Mouse (Mus musculus) stomach, embryonic 14.5 days (tissue): Measurements from ENCODE around the gene Leng8. TPM values are rescaled to one million over a fixed set of nuclear protein-coding genes. Genes with fewer than 3 reads are reported as not detected.

Experiments
- ATAC-seq: fragments of 200-750 bp; cut with Nextera tagmentation; 2 replicates; pipeline ENCODE4 v1.8.0; 2017; ENCODE audit warnings: low read depth, moderate TSS enrichment; ENCODE audit not compliant: insufficient number of reproducible peaks, insufficient read depth, low FRiP score
- H3K27ac ChIP-seq: fragments of 300-500 bp; sonication (generic); 2 replicates; pipeline ENCODE4 v1.5.1; 2014; ENCODE audit warnings: mild to moderate bottlenecking, low read length, moderate library complexity, mixed read lengths
- H3K27me3 ChIP-seq: fragments of 300-500 bp; sonication (generic); 2 replicates; pipeline ENCODE4 v1.6.1; 2014; ENCODE audit warnings: low read length, control low read depth, mixed read lengths; ENCODE audit not compliant: control insufficient read depth, insufficient read depth
- H3K36me3 ChIP-seq: fragments of 300-500 bp; sonication (generic); 2 replicates; pipeline ENCODE4 v1.6.1; 2014; ENCODE audit warnings: mild to moderate bottlenecking, control low read depth, low read length, moderate library complexity, mixed read lengths; ENCODE audit not compliant: control insufficient read depth, insufficient read depth
- H3K4me1 ChIP-seq: fragments of 300-500 bp; sonication (generic); 2 replicates; pipeline ENCODE4 v1.6.1; 2014; ENCODE audit warnings: low read length, control low read depth, mixed read lengths; ENCODE audit not compliant: control insufficient read depth, insufficient read depth
- H3K4me2 ChIP-seq: fragments of 300-500 bp; sonication (generic); replicated peaks from 2 replicates; pipeline ENCODE4 v1.6.1; 2014; ENCODE audit warnings: low read depth, low read length, control low read depth
- H3K4me3 ChIP-seq: fragments of 300-500 bp; sonication (generic); 2 replicates; pipeline ENCODE4 v1.5.1; 2014; ENCODE audit warnings: low read depth, low read length, control low read depth
- H3K9ac ChIP-seq: fragments of 300-500 bp; sonication (generic); replicated peaks from 2 replicates; pipeline ENCODE4 v1.6.1; 2014; ENCODE audit warnings: low read depth, mild to moderate bottlenecking, control low read depth, low read length, moderate library complexity, mixed read lengths
- H3K9me3 ChIP-seq: fragments of 300-500 bp; sonication (generic); 2 replicates; pipeline ENCODE4 v1.6.1; 2016; ENCODE audit warnings: low read depth, low read length, control low read depth; ENCODE audit not compliant: control insufficient read depth
- WGBS: fragments of 180-500 bp; shearing (Covaris S2); extraction: QIAGEN DNeasy Blood & Tissue Kit; methylation state at CpG from one replicate; pipeline ENCODE4 v1.1.7; 2014; 5-methylcytosine and 5-hydroxymethylcytosine counted together
- polyA plus RNA-seq: library from polyadenylated mRNA; unstranded; fragments of >200 nt; fragmentation: Nextera tagmentation; extraction: Ambion mirVana; gene quantifications from 2 replicates; pipeline ENCODE4 v1.2.1, GENCODE M21; 2014

The Leng8 gene
- polyA plus RNA-seq, 1 experiment from 2014 or later, result 58.7 TPM

GRCm38 (mm10) chr7:4131964-4132363 lies 4.9 kb upstream of the Leng8 start:
- Histone ChIP-seq H3K4me2 (no peak overlapping the region), H3K9ac (no peak overlapping the region), H3K36me3 (no peaks in the 10 kb centered on the region), H3K4me1 (peaks cover 3% of the 10 kb centered on the region; the same call in 1 of the 2 replicates), H3K27me3 (no peaks in the 10 kb centered on the region), H3K4me3 (no peak overlapping the region), H3K27ac (no peak overlapping the region), H3K9me3 (no peaks in the 10 kb centered on the region)
- ATAC-seq, result no peak
- WGBS, result 88% methylated on average over 8 of the region's 8 CpGs

- H3K27ac ChIP-seq, result no peak overlapping the region
- no peak overlapping the region for H3K4me3 ChIP-seq
- no peaks in the 10 kb centered on the region for H3K27me3 ChIP-seq
- no peaks in the 10 kb centered on the region for H3K36me3 ChIP-seq
- H3K9me3 ChIP-seq, result no peaks in the 10 kb centered on the region
- H3K4me2 ChIP-seq, result no peak overlapping the region
- no peak for ATAC-seq
- H3K4me1 ChIP-seq, result peaks cover 3% of the 10 kb centered on the region; the same call in 1 of the 2 replicates
- WGBS, result 95% methylated on average over 3 of the region's 3 CpGs
- no peak overlapping the region for H3K9ac ChIP-seq
Measured at GRCm38 (mm10) chr7:4132581-4132980, 4.3 kb upstream of the Leng8 start.

- Histone ChIP-seq H3K27ac (no peak overlapping the region), H3K36me3 (no peaks in the 10 kb centered on the region), H3K4me2 (no peak overlapping the region), H3K27me3 (no peaks in the 10 kb centered on the region), H3K4me1 (peaks cover 8% of the 10 kb centered on the region), H3K9me3 (no peaks in the 10 kb centered on the region), H3K9ac (no peak overlapping the region), H3K4me3 (no peak overlapping the region)
- no peak for ATAC-seq
- WGBS, result 78% methylated on average over 7 of the region's 7 CpGs
Measured at GRCm38 (mm10) chr7:4132998-4133397, 3.8 kb upstream of the Leng8 start.

- H3K9ac ChIP-seq, result no peak overlapping the region
- no peaks in the 10 kb centered on the region for H3K27me3 ChIP-seq
- H3K4me3 ChIP-seq, result no peak overlapping the region
- H3K36me3 ChIP-seq, result peaks cover 11% of the 10 kb centered on the region
- peaks cover 10% of the 10 kb centered on the region for H3K4me1 ChIP-seq
- 74% methylated on average over 5 of the region's 5 CpGs for WGBS
- no peak overlapping the region for H3K27ac ChIP-seq
- H3K9me3 ChIP-seq, result no peaks in the 10 kb centered on the region
- no peak for ATAC-seq
- H3K4me2 ChIP-seq, result no peak overlapping the region
Measured at GRCm38 (mm10) chr7:4134911-4135310, 1.9 kb upstream of the Leng8 start.

- Histone ChIP-seq H3K27ac (peak overlapping the region; percentile 35; the same call in 1 of the 2 replicates), H3K36me3 (peaks cover 26% of the 10 kb centered on the region), H3K9ac (peak overlapping the region; percentile 31; the same call in 1 of the 2 replicates), H3K9me3 (no peaks in the 10 kb centered on the region), H3K4me2 (peak overlapping the region; percentile 54), H3K27me3 (no peaks in the 10 kb centered on the region), H3K4me1 (peaks cover 10% of the 10 kb centered on the region), H3K4me3 (peak overlapping the region; percentile 62)
- WGBS, result under 1% methylated on average over 16 of the region's 16 CpGs
- ATAC-seq, result peak; percentile 38
Measured at GRCm38 (mm10) chr7:4136404-4136770, 452 bp upstream of the Leng8 start.

GRCm38 (mm10) chr7:4137746-4138145 lies 907 bp downstream of the Leng8 start:
- 49% methylated on average over 3 of the region's 3 CpGs for WGBS
- Histone ChIP-seq H3K36me3 (peaks cover 40% of the 10 kb centered on the region), H3K27ac (no peak overlapping the region)

GRCm38 (mm10) chr7:4138181-4138580 lies 1.3 kb downstream of the Leng8 start:
- no peaks in the 10 kb centered on the region for H3K9me3 ChIP-seq
- no peak overlapping the region for H3K27ac ChIP-seq
- no peak overlapping the region for H3K9ac ChIP-seq
- 78% methylated on average over 2 of the region's 2 CpGs for WGBS
- ATAC-seq, result no peak
- H3K4me2 ChIP-seq, result peak overlapping the region; percentile 82
- peaks cover 10% of the 10 kb centered on the region for H3K4me1 ChIP-seq
- peak overlapping the region; percentile 62 for H3K4me3 ChIP-seq
- no peaks in the 10 kb centered on the region for H3K27me3 ChIP-seq
- H3K36me3 ChIP-seq, result peaks cover 44% of the 10 kb centered on the region

More at GRCm38 (mm10) chr7:4137746-4138145, 907 bp downstream of the Leng8 start:
- Histone ChIP-seq H3K9me3 (no peaks in the 10 kb centered on the region), H3K9ac (peak overlapping the region; percentile 67), H3K4me3 (peak overlapping the region; percentile 62), H3K4me1 (peaks cover 10% of the 10 kb centered on the region), H3K4me2 (peak overlapping the region; percentile 82), H3K27me3 (no peaks in the 10 kb centered on the region)
- ATAC-seq, result no peak

- Histone ChIP-seq H3K36me3 (peaks cover 49% of the 10 kb centered on the region), H3K9me3 (no peaks in the 10 kb centered on the region), H3K27me3 (no peaks in the 10 kb centered on the region), H3K9ac (no peak overlapping the region), H3K4me2 (no peak overlapping the region), H3K4me3 (no peak overlapping the region), H3K4me1 (peaks cover 10% of the 10 kb centered on the region), H3K27ac (no peak overlapping the region)
- ATAC-seq, result no peak
- 93% methylated on average over 7 of the region's 7 CpGs for WGBS
Measured at GRCm38 (mm10) chr7:4138671-4139070, 1.8 kb downstream of the Leng8 start.

- Histone ChIP-seq H3K36me3 (peaks cover 55% of the 10 kb centered on the region), H3K27me3 (no peaks in the 10 kb centered on the region), H3K9me3 (no peaks in the 10 kb centered on the region), H3K4me2 (no peak overlapping the region), H3K4me1 (peaks cover 10% of the 10 kb centered on the region), H3K27ac (no peak overlapping the region), H3K4me3 (no peak overlapping the region), H3K9ac (no peak overlapping the region)
- ATAC-seq, result no peak
- 90% methylated on average over 5 of the region's 5 CpGs for WGBS
Measured at GRCm38 (mm10) chr7:4139391-4139790, 2.6 kb downstream of the Leng8 start.
